Mouse (Mus musculus): ENCODE measurements around the gene Ppp1r14d. TPM values are rescaled to one million over a fixed set of nuclear protein-coding genes. Genes with fewer than 3 reads are reported as not detected.

Gene Ppp1r14d
- polyA plus RNA-seq, 2 experiments, result not detected

- Histone ChIP-seq H3K9ac (replicated peaks) (no peak overlapping the region), H3K4me2 (ENCODE audit: low read depth) (no peak overlapping the region), H3K4me3 (ENCODE audit: insufficient read depth in 1 of 2, low read depth in 2 of 2, low read length in 2 of 2) (no peak overlapping the region), H3K9me3 (ENCODE audit: control insufficient read depth, low read length) (no peaks in the 10 kb centered on the region), H3K4me1 (replicated peaks; ENCODE audit: control insufficient read depth in 2 of 2, insufficient read depth in 2 of 2, low read length in 1 of 2) (peaks cover 17 to 19% of the 10 kb centered on the region in 2 experiments), H3K27ac (no peak overlapping the region), H3K36me3 (replicated peaks; ENCODE audit: control insufficient read depth, insufficient read depth, low read depth) (no peaks in the 10 kb centered on the region), H3K27me3 (ENCODE audit: control insufficient read depth, insufficient read depth, low read length) (peaks cover 23% of the 10 kb centered on the region)
- no peak for TF ChIP-seq CTCF (IDR thresholded peaks at IDR 0.05; ENCODE audit: low read depth)
- no peak for TF ChIP-seq EP300 (IDR thresholded peaks at IDR 0.05; ENCODE audit: low read depth)
- DNase-seq (ENCODE audit: low read depth in 3 of 3, low spot score in 3 of 3) (no peak), ATAC-seq (ENCODE audit: insufficient read depth) (no peak)
- 55% methylated on average over 2 of the region's 2 CpGs for WGBS (ENCODE audit: insufficient replicate concordance)
Measured at GRCm38 (mm10) chr2:119170282-119170681, 59.4 kb downstream of the Ppp1r14d start.

Other genes with a start within 250 kb of the Ppp1r14d start
- gene Ccdc32, start 200.5 kb downstream of the Ppp1r14d start, polyA plus RNA-seq (2012; rRNA removed), result 5.4 and 6.9 TPM in 2 replicates
- gene Ccdc32, start 200.5 kb downstream of the Ppp1r14d start, polyA plus RNA-seq (2014; fragmentation: Nextera tagmentation; extraction: Ambion mirVana), result 12.6 and 12.9 TPM in 2 replicates
- gene Rpusd2, start 195.1 kb downstream of the Ppp1r14d start, polyA plus RNA-seq (2012; rRNA removed), result 3.6 and 4.0 TPM in 2 replicates
- 2.3 and 3.0 TPM in 2 replicates for gene Rpusd2, start 195.1 kb downstream of the Ppp1r14d start, polyA plus RNA-seq (2014; fragmentation: Nextera tagmentation; extraction: Ambion mirVana)
- 3.4 and 6.2 TPM in 2 replicates for gene Knl1, start 182.8 kb downstream of the Ppp1r14d start, polyA plus RNA-seq (2012; rRNA removed)
- gene Knl1, start 182.8 kb downstream of the Ppp1r14d start, polyA plus RNA-seq (2014; fragmentation: Nextera tagmentation; extraction: Ambion mirVana), result 45.5 and 49.7 TPM in 2 replicates
- gene Rad51, start 117.1 kb downstream of the Ppp1r14d start, polyA plus RNA-seq (2012; rRNA removed), result 20.4 and 28.7 TPM in 2 replicates
- gene Rad51, start 117.1 kb downstream of the Ppp1r14d start, polyA plus RNA-seq (2014; fragmentation: Nextera tagmentation; extraction: Ambion mirVana), result 33.9 and 35.7 TPM in 2 replicates
- 15.0 and 22.8 TPM in 2 replicates for gene Rmdn3, start 72.9 kb downstream of the Ppp1r14d start, polyA plus RNA-seq (2012; rRNA removed)
- 42.2 and 47.6 TPM in 2 replicates for gene Rmdn3, start 72.9 kb downstream of the Ppp1r14d start, polyA plus RNA-seq (2014; fragmentation: Nextera tagmentation; extraction: Ambion mirVana)
- gene Gchfr, start 62.1 kb downstream of the Ppp1r14d start, polyA plus RNA-seq (2012; rRNA removed), result 35.4 and 59.7 TPM in 2 replicates
- 75.9 and 80.3 TPM in 2 replicates for gene Gchfr, start 62.1 kb downstream of the Ppp1r14d start, polyA plus RNA-seq (2014; fragmentation: Nextera tagmentation; extraction: Ambion mirVana)
- gene Gm14137, start 55.4 kb downstream of the Ppp1r14d start, polyA plus RNA-seq (2012; rRNA removed), result not detected in 2 replicates
- 0.05 TPM in 1 of 2 replicates, not detected in the other for gene Gm14137, start 55.4 kb downstream of the Ppp1r14d start, polyA plus RNA-seq (2014; fragmentation: Nextera tagmentation; extraction: Ambion mirVana)
- gene Zfyve19, start 21.3 kb downstream of the Ppp1r14d start, polyA plus RNA-seq (2012; rRNA removed), result 19.4 and 20.5 TPM in 2 replicates
- gene Zfyve19, start 21.3 kb downstream of the Ppp1r14d start, polyA plus RNA-seq (2014; fragmentation: Nextera tagmentation; extraction: Ambion mirVana), result 16.4 and 18.2 TPM in 2 replicates
- 4.6 and 9.5 TPM in 2 replicates for gene Dnajc17, start 21.1 kb downstream of the Ppp1r14d start, polyA plus RNA-seq (2012; rRNA removed)
- gene Dnajc17, start 21.1 kb downstream of the Ppp1r14d start, polyA plus RNA-seq (2014; fragmentation: Nextera tagmentation; extraction: Ambion mirVana), result 5.4 and 6.9 TPM in 2 replicates
- 0.11 and 0.27 TPM in 2 replicates for gene Spint1, start 7.5 kb upstream of the Ppp1r14d start, polyA plus RNA-seq (2012; rRNA removed)
- gene Spint1, start 7.5 kb upstream of the Ppp1r14d start, polyA plus RNA-seq (2014; fragmentation: Nextera tagmentation; extraction: Ambion mirVana), result 0.11 and 0.13 TPM in 2 replicates
- gene Rhov, start 41.4 kb upstream of the Ppp1r14d start, polyA plus RNA-seq (2012; rRNA removed), result 0.02 TPM in 1 of 2 replicates, not detected in the other
- gene Rhov, start 41.4 kb upstream of the Ppp1r14d start, polyA plus RNA-seq (2014; fragmentation: Nextera tagmentation; extraction: Ambion mirVana), result not detected in 2 replicates
- 3.2 and 3.4 TPM in 2 replicates for gene Vps18, start 58.8 kb upstream of the Ppp1r14d start, polyA plus RNA-seq (2012; rRNA removed)
- 3.2 and 3.5 TPM in 2 replicates for gene Vps18, start 58.8 kb upstream of the Ppp1r14d start, polyA plus RNA-seq (2014; fragmentation: Nextera tagmentation; extraction: Ambion mirVana)
- gene Dll4, start 95.9 kb upstream of the Ppp1r14d start, polyA plus RNA-seq (2012; rRNA removed), result 1.3 and 1.4 TPM in 2 replicates
- 0.83 and 0.86 TPM in 2 replicates for gene Dll4, start 95.9 kb upstream of the Ppp1r14d start, polyA plus RNA-seq (2014; fragmentation: Nextera tagmentation; extraction: Ambion mirVana)
- 0.56 and 1.2 TPM in 2 replicates for gene Chac1, start 121.3 kb upstream of the Ppp1r14d start, polyA plus RNA-seq (2012; rRNA removed)
- gene Chac1, start 121.3 kb upstream of the Ppp1r14d start, polyA plus RNA-seq (2014; fragmentation: Nextera tagmentation; extraction: Ambion mirVana), result 0.29 and 1.7 TPM in 2 replicates
- 3.3 and 4.4 TPM in 2 replicates for gene Ino80, start 247.8 kb upstream of the Ppp1r14d start, polyA plus RNA-seq (2012; rRNA removed)
- gene Ino80, start 247.8 kb upstream of the Ppp1r14d start, polyA plus RNA-seq (2014; fragmentation: Nextera tagmentation; extraction: Ambion mirVana), result 1.8 and 2.0 TPM in 2 replicates